Mouse (Mus musculus): ENCODE measurements around the gene Nrxn2.

DNA sequence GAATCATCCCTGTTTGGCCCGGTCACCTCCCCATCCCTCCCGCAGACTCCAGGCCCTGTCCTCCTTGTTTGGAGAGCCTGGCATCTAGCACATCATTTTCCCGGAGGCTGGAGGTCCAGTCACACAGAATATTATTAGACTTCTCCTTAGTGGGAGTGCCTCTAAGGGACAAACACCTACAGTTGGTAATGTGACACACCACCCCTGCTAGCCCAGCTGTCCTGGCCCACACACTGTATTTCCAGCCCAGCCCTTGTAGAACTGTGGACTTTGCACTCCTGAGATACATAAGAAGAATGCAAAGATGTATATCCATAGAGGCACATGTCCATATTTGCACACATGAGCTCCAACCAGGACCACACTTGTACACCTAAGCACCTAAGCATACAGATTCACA is 103.1 kb downstream of the Nrxn2 start:
- TF ChIP-seq CTCF (IDR thresholded peaks at IDR 0.05; ENCODE audit: control insufficient read depth, insufficient read depth, insufficient read length), result no peak
- no peak for TF ChIP-seq FOSL1 (IDR thresholded peaks at IDR 0.05; ENCODE audit: insufficient read depth, low read length, poor library complexity, severe bottlenecking)
- TF ChIP-seq USF1 (IDR thresholded peaks at IDR 0.05; ENCODE audit: low read depth), result no peak
- TF ChIP-seq MYOG (IDR thresholded peaks at IDR 0.05; ENCODE audit: control insufficient read depth, extremely low read depth, insufficient read length), result no peak
- TF ChIP-seq MAX (IDR thresholded peaks at IDR 0.05), result no peak
